Comparison of ENCODE assay signal across 9 mouse cellular contexts in genomic region chr6:87532953-87533710, GRCm38 (mm10). TPM values are rescaled to one million over a fixed set of nuclear protein-coding genes. Genes with fewer than 3 reads are reported as not detected.
DNase-seq lines count a peak whose midpoint lies in the region; TF ChIP-seq lines count a peak whose summit lies in the region.
"Had no signal": no experiment of that assay in that cellular context is flagged by ENCODE, and none has a peak within 500 bp of the region (broad histone marks: within the 10 kb centered on the region; RNA-seq: fewer than 3 reads in every experiment).

Gene Arhgap25 (minus strand): TSS chr6:87533259.

- H3K27me3 ChIP-seq in MEL (ENCODE audit: control insufficient read depth in 1 of 2, insufficient read depth in 2 of 2, low read length in 2 of 2): no peaks in the 10 kb centered on the region

- peak; percentile 68 to 69 for TF ChIP-seq EP300 in MEL (IDR thresholded peaks at IDR 0.05; ENCODE audit: low read depth in 1 of 2, low read length in 2 of 2)

- peaks cover 11 to 19% of the 10 kb centered on the region in 2 experiments for H3K4me1 ChIP-seq in MEL (ENCODE audit: control insufficient read depth in 1 of 2, insufficient read depth in 2 of 2, low read length in 2 of 2)

- no peaks in the 10 kb centered on the region; the same call in 1 of the 2 replicates for H3K79me2 ChIP-seq in MEL (ENCODE audit: control insufficient read depth, insufficient read depth, low read length, poor library complexity)

- no peaks in the 10 kb centered on the region for H3K9me3 ChIP-seq in MEL (replicated peaks; ENCODE audit: insufficient read depth, low read length)
- H3K9me3 ChIP-seq: heart, embryonic 13.5 days had no signal

- H3K9ac ChIP-seq in MEL (ENCODE audit: control insufficient read depth, low read depth, low read length, poor library complexity, severe bottlenecking): peak within 1 kb of the TSS; percentile 82
- H3K9ac ChIP-seq: heart, embryonic 13.5 days had no signal

- no peak for TF ChIP-seq RAD21 in MEL (IDR thresholded peaks at IDR 0.05; ENCODE audit: low read depth, low read length)

- no peak for DNase-seq in gastrocnemius, adult 2 months
- DNase-seq in gastrocnemius, postnatal 14 days: no peak
- DNase-seq in MEL (ENCODE audit: low read depth, low spot score) (peak; percentile 85), MN1 (ENCODE audit: low spot score) (no peak)
- DNase-seq in left cerebral cortex, adult 8-10 months (ENCODE audit: low spot score in 2 of 2): peak in 1 of 2 experiments; percentile 38
- DNase-seq in naive thymus-derived CD4-positive, alpha-beta T cell, adult 2 months (ENCODE audit: low read depth): peak; percentile 77
- DNase-seq in cerebellum, adult 9-11 months: no peak
- DNase-seq in adrenal gland, postnatal 25 days: no peak

- H3K36me3 ChIP-seq in MEL (ENCODE audit: control insufficient read depth in 1 of 2, insufficient read depth in 2 of 2, low read length in 2 of 2): peaks cover 0 to 25% of the 10 kb centered on the region in 2 experiments; a peak in 2 of 4 replicates
- H3K36me3 ChIP-seq: heart, embryonic 13.5 days had no signal

- peak in 1 of 2 experiments; percentile 55; a peak in 2 of 4 replicates for TF ChIP-seq POLR2A in MEL (IDR thresholded peaks at IDR 0.05; ENCODE audit: control insufficient read depth in 1 of 2, insufficient read depth in 1 of 2, low read depth in 1 of 2, low read length in 2 of 2, poor library complexity in 1 of 2)

- intact Hi-C loops in gastrocnemius, adult 2 months (cut with DNase I): no loop called here
- intact Hi-C loops in gastrocnemius, postnatal 14 days (cut with DNase I; ENCODE audit: low total_unique reads): no loop called here

- TF ChIP-seq CTCF in gastrocnemius, adult 2 months (IDR thresholded peaks at IDR 0.05): no peak
- TF ChIP-seq CTCF in MEL (IDR thresholded peaks at IDR 0.05 in 2 of 3, conservative IDR thresholded peaks at IDR 0.05 in 1 of 3; ENCODE audit: control insufficient read depth in 1 of 3, insufficient read depth in 1 of 3, low read depth in 2 of 3, low read length in 3 of 3, poor library complexity in 1 of 3, severe bottlenecking in 1 of 3): no peak

- peak within 1 kb of the TSS; percentile 41 for H3K4me3 ChIP-seq in gastrocnemius, adult 2 months
- peak within 1 kb of the TSS; percentile 73 to 82 for H3K4me3 ChIP-seq in MEL (ENCODE audit: control insufficient read depth in 1 of 2, insufficient read depth in 1 of 2, low read depth in 2 of 2, low read length in 2 of 2)
- H3K4me3 ChIP-seq: heart, embryonic 13.5 days had no signal

- H3K27ac ChIP-seq in gastrocnemius, adult 2 months: peak within 1 kb of the TSS; percentile 16; the same call in 1 of the 2 replicates
- H3K27ac ChIP-seq in MEL (ENCODE audit: control insufficient read depth, low read depth, low read length): peak within 1 kb of the TSS; percentile 90
- H3K27ac ChIP-seq: heart, embryonic 13.5 days had no signal

TF ChIP-seq in MEL, 35 proteins besides CTCF, POLR2A, EP300 and RAD21:
- TF ChIP-seq NELFE (IDR thresholded peaks at IDR 0.05; ENCODE audit: low read depth, low read length) (peak; percentile 37), MXI1 (IDR thresholded peaks at IDR 0.05; ENCODE audit: low read depth, low read length) (peak; percentile 96), MAX (IDR thresholded peaks at IDR 0.05; ENCODE audit: low read length) (peak; percentile 66), SMC3 (IDR thresholded peaks at IDR 0.05; ENCODE audit: low read depth, low read length) (no peak), ZNF384 (IDR thresholded peaks at IDR 0.05; ENCODE audit: low read depth, low read length) (peak; percentile 98), MEF2A (IDR thresholded peaks at IDR 0.05; ENCODE audit: extremely low read depth, insufficient replicate concordance, low read depth, low read length, poor library complexity, severe bottlenecking) (no peak), USF1 (IDR thresholded peaks at IDR 0.05; ENCODE audit: low read depth, low read length) (peak; percentile 63), TBP (IDR thresholded peaks at IDR 0.05; ENCODE audit: low read depth, low read length) (peak; percentile 72), MAFK (IDR thresholded peaks at IDR 0.05; ENCODE audit: borderline replicate concordance, low read depth, low read length) (no peak), MYC (IDR thresholded peaks at IDR 0.05; ENCODE audit: low read depth, low read length) (peak; percentile 67; the same call in 1 of the 2 replicates), TCF12 (IDR thresholded peaks at IDR 0.05; ENCODE audit: low read depth, low read length) (peak; percentile 45), MYB (IDR thresholded peaks at IDR 0.05; ENCODE audit: low read depth, low read length) (peak; percentile 76), ETS1 (IDR thresholded peaks at IDR 0.05; ENCODE audit: low read depth, low read length) (peak; percentile 53), KAT2A (conservative IDR thresholded peaks at IDR 0.05; ENCODE audit: low read depth, low read length) (no peak), SIN3A (IDR thresholded peaks at IDR 0.05; ENCODE audit: low read length) (peak; percentile 87), CHD1 (IDR thresholded peaks at IDR 0.05; ENCODE audit: low read depth, low read length) (no peak), RCOR1 (IDR thresholded peaks at IDR 0.05; ENCODE audit: low read depth, low read length) (peak; percentile 90), USF2 (IDR thresholded peaks at IDR 0.05; ENCODE audit: borderline replicate concordance in 1 of 2, insufficient read depth in 1 of 2, low read depth in 1 of 2, low read length in 2 of 2) (no peak), GATA1 (IDR thresholded peaks at IDR 0.05; ENCODE audit: low read depth, low read length) (peak; percentile 48; the same call in 1 of the 2 replicates), UBTF (IDR thresholded peaks at IDR 0.05; ENCODE audit: borderline replicate concordance, insufficient read depth, low read depth, low read length) (no peak), ELF1 (IDR thresholded peaks at IDR 0.05; ENCODE audit: low read depth, low read length) (peak; percentile 72), POLR2AphosphoS5 (IDR thresholded peaks at IDR 0.05; ENCODE audit: borderline replicate concordance, low read depth, low read length) (no peak), CHD2 (IDR thresholded peaks at IDR 0.05; ENCODE audit: low read length) (no peak)

RNA-seq across cellular contexts. Expression of gene Arhgap25, which starts in this region (rescaled TPM):
- 1 to 10 TPM in 1 of 2 experiments, under 1 TPM in 1; 0.69 to 1.3 TPM for total RNA-seq in gastrocnemius, adult 2 months (2021)
- 1 to 10 TPM; 2.1 to 2.9 TPM for total RNA-seq in gastrocnemius, postnatal 14 days (2021)
- total RNA-seq in MEL (2012; rRNA removed): 3.4 and 3.5 TPM in 2 replicates
- 1 to 10 TPM in 1 of 2 experiments, not detected in 1; 5.2 TPM for polyA plus RNA-seq in MEL (2012; ENCODE audit: insufficient read depth in 1 of 2, insufficient read length in 2 of 2, low read depth in 1 of 2, low replicate concordance in 2 of 2, missing spikeins in 1 of 2)
- 10 to 100 TPM in 3 of 4 experiments, 1 to 10 TPM in 1; 10.0 to 13.5 (median 12.1) TPM for total RNA-seq in left cerebral cortex, adult 8-10 months (2022)
- 2.9 and 3.3 TPM in 2 replicates for total RNA-seq in adrenal gland, postnatal 25 days (2021)

Comparison
In these comparisons a context has a peak if more than half of its experiments do, and no peak if none do; other contexts are left out.
1. DNase-seq: peak in MEL (single experiment) and naive thymus-derived CD4-positive, alpha-beta T cell, adult 2 months (single experiment); none in gastrocnemius, adult 2 months (single experiment), gastrocnemius, postnatal 14 days (single experiment), MN1 (single experiment), cerebellum, adult 9-11 months (single experiment) and adrenal gland, postnatal 25 days (single experiment).